Mouse (Mus musculus): Measurements from ENCODE around the gene Sec14l3.
"Not testable (repeated sequence)": the region's sequence is repeated elsewhere in the genome, so short reads cannot be mapped to it uniquely, and the experiment has no call there.

Sec14l3 gene

DNA sequence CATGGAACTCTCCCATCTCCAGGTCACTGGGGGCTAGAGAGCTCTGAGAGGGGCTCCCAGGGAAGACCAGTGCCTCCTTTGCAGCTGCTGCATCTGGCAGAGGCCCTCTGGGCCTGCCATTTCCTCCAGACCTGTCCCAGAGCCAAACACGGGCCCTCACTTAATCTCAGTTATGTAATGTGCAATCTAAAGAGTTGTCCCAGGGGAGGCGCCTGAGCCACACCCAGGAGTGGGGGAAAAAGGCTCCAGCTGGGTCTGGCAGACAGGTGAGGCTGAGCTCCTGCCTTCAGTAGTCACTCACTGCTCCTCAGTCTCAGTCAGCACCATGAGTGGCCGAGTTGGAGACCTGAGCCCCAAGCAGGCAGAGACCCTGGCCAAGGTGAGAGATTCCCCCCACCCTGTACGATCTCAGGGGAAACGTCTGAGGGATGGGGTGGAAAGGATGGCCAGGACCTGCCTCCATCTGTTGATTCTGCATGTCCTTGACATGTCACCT, at the start of gene Sec14l3:
Sec14l3 (plus strand) TSS at position 215 of the 496 bp plus-strand sequence.
- no peak for DNase-seq (ENCODE audit: low read depth, low spot score)

DNA sequence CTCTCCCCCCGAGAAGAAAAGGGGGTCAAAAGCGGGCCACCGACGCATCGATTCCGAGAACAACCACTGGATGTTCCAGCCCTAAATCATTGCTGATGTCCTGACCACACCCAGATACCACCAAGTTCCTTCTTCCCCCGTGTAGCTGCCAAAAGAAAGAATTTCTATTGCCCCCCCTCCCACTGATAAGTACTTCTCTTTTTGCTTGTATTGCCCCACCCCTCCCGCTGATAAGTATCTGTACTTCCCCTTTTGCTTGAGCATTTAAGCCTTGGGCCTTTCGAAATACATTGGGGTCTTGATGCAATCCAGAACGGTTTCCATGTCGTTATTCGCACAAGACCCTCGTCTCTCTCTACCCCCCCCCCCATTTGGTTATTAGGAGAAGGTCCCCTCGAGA, 48.8 kb upstream of the Sec14l3 start:
- not testable (repeated sequence) for DNase-seq (ENCODE audit: low read depth, low spot score)

DNA sequence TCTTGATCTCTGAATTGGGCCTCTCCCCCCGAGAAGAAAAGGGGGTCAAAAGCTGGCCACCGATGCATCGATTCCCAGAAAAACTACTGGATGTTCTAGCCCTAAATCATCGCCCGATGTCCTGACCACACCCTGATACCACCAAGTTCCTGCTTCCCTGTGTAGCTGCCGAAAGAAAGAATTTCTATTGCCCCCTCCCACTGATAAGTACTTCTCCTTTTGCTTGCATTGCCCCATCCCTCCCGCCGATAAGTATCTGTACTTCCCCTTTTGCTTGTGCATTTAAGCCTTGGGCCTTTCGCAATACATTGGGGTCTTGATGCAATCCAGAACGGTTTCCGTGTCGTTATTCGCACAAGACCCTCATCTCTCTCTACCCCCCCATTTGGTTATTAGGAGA, 42.5 kb upstream of the Sec14l3 start:
- DNase-seq (ENCODE audit: low read depth, low spot score) = not testable (repeated sequence)

DNA sequence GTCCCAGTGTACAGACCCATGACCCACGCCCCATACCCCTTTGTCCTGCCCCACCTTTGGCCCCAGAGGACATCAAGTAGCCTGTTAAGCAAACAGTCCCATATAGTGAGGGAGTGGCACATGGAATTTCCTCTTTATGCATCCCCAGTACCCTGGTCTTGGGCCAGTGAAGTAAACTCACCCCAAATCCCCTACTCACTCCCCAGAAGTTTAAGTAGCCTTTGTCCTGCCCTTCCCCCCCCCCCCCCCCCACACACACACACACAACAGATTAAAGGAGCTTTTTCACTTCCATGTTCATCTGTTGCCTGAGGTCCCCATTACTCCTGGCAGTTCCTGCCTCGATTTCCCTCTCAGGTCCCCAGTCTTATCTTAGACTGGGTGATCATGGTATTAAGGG, 41.3 kb upstream of the Sec14l3 start:
- no peak for DNase-seq (ENCODE audit: low read depth, low spot score)

DNA sequence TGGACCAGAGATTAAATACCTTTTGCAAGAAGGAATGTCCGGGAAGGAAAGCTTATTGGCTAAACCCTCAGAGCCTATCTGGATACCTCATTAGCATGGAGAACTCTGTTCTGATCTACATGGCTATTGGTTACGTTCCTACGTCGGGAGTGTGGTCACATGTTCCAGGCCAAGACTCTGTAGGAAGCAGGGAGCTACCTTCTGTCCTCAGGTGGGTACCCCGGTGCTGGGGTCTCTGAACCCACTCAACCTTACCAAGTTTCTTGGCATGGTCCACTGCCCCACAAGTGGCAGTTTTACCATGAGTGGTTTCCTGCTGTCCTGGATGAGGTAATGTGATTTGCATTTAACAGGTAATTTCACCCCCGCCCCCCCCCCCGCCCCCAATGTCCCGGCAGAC, 37.6 kb upstream of the Sec14l3 start:
- no peak for DNase-seq (ENCODE audit: low read depth, low spot score)

DNA sequence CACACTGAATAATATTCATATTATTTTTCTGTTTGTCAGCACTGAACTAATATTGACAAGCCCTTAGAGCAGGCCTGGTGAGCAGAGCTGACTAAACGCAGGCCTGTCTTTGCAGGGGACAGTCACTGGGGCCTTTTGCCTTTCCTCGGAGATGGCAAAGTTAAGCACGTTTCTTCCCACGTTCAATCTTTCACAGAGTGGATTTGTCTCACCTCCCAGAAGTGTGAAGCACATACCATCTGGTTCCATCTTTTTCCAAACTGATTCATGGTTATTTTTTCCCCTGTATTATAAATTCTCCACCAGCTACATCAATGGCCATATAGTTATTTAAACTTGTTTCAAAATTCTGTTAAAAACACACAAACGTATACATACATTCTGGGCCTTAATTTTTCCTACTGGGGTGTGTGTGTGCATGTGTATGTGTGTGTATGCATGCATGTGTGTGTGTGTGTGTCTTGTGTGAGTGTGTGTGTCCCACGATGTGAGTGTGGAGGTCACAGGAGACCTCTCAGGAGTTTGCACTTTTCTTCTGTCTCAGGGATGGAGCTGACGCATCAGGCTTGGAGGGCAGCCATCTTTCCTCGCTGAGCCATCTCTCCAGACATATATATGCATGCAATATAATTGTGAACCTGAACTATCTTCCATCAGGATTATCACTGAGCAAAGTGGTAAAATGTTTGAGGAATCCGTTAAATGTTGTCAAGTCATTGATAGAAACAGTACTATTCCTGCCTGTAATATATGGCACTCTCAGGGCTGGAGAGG, 36.9 kb upstream of the Sec14l3 start:
- DNase-seq (ENCODE audit: low read depth, low spot score) = no peak

DNA sequence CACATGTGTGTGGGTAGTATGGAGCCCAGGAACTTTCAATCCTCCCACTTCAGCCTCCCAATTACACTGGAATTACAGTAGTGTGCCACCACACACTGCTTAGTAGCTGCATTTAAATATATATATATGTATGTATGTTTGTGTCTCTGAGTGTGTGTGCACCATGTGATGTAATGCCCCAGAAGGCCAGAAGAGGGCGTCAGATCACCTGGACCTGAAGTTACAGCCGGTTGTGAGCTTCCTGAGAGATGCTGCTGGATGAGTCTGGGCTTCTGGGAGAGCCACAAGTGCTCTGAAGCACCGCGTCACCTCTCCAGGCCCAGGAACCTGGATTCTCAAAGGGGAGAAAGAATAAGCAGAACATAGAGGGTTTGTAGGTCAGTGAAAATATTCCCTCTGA, 35.3 kb upstream of the Sec14l3 start:
- no peak for DNase-seq (ENCODE audit: low read depth, low spot score)

DNA sequence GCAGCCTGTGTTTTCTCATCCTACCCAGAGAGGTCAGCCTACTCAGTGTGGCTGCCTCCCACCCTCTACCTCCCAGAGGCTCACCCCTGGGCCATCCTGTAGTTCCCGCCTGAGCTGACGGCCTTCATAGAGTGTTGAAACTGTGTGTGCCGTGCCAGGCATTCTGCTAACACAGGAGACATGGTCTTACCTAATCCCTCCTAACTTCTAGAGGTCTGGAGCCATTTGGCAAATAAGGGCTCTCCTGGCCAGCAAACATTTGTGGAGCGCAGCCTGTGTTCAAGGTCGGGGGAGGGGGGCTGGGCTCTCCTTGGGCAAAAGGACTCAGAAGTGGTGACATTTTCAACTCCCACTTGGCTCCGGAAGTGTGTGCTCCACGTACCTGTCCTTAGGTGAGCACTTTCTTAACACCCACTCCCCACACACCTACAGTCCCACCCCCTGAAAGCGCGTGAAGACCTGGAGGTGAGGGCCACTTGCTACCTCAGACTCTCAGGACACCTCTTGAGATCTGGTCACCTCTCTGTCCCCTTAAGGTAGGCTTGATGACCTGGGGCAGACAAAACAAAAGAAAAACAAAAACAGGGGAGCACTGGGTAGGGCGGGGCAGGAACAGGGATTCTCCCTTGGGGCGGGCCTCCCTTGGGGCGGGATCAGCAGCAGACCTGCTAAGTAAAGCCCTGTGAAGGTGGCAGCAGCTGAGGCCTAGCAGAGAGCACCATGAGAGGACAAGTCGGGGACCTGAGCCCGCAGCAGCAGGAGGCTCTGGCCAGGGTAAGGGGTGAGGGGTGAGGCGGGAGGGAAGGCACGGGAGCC, 33.3 kb upstream of the Sec14l3 start, which contains the start of gene Sec14l4:
Sec14l4 (plus strand) TSS at position 337 of the 816 bp plus-strand sequence.
- DNase-seq (ENCODE audit: low read depth, low spot score) = no peak

DNA sequence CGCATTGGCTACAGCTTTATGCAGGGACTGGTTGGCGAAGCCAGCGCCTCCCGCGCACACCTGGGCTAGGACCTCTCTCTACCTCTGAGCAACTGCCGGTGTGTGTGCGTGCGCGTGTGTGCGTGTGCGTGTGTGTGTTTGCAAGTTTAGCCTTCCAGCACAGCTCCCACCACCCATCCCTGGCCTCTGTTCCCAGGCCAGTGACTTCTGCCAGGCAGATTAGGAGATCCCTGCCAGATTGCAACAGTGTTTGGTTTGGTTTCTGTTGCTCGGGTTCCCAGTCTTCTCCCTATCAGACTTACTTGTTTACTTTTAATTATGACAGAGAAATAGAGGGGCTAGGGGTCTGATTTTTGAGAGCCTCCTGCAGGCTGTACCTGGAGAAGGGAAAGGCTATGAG, 32.7 kb upstream of the Sec14l3 start:
- DNase-seq (ENCODE audit: low read depth, low spot score) = no peak

DNA sequence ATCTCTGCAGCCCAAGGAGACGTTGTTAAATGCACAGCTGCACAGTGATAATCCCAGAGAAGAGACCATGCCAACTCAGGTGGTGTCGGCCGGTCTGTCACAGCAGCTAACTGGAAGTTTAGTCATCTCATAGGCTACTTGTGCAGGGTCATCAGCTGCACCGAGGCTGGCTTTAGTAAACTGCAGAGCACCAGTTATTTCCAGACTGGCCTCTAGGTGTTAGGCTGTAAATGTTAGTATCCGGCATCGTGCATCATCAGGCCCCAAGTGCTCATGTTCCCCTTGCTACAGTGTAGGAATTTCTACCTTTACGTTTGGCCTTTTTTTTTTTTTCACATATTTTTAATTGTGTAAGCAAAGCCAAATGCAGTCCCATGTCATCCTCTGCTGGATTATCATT, 31.2 kb upstream of the Sec14l3 start:
- DNase-seq (ENCODE audit: low read depth, low spot score) = no peak

DNA sequence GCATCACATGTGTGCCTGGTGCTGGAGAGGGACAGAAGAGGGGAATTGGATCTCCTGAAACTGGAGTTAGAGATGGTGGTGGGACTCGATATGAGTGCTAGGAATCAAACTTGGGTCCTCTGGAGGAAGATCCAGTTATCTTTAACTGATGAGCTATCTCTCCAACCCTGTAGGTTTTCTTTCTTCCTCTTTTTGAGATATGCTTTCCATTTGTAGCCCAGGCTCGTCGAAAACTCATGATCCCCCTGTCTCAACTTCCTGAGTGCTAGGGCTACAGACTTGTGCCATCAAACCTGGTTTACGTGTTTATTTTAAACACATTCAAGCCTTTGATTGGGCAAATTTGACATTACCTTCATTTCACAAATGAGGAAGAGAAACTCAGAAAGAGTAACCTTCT, 30.5 kb upstream of the Sec14l3 start:
- no peak for DNase-seq (ENCODE audit: low read depth, low spot score)

DNA sequence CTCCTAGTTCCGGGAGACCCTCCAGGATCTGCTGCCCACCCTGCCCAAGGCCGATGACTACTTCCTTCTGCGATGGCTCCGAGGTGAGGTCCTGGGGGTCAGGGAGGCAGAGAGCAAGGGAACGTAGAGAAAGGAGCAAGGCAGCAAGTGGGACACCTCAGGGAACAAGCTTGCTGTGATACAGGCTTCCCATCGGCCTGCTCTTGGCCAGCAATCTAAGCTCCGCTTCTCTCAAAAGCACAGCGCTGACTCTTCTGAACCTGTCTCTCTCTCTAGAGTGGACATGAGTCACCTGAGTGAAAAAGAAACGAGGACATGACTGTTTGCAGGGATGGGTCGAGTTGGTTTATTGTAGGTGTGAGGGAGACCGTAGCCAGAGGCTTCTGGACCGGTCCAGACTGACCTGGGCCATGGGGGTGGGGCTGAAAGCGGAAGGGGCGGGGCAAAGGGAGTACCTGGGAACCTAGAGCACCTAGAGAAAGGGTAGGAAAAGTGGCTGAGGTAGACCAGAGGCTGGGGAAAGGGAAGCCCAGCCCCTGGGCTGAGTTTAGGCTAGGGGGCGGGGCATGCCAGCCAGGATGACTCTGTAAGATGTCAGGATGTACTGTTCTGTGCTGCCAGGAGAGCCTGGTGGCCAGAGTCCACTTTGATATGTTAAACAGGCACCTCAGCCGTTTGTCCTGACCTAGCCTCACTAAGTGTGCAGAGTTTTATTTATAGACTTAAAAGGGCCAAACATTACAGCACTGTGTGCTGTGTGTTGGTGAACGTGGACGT, 29.3 kb upstream of the Sec14l3 start:
- DNase-seq (ENCODE audit: low read depth, low spot score) = no peak

DNA sequence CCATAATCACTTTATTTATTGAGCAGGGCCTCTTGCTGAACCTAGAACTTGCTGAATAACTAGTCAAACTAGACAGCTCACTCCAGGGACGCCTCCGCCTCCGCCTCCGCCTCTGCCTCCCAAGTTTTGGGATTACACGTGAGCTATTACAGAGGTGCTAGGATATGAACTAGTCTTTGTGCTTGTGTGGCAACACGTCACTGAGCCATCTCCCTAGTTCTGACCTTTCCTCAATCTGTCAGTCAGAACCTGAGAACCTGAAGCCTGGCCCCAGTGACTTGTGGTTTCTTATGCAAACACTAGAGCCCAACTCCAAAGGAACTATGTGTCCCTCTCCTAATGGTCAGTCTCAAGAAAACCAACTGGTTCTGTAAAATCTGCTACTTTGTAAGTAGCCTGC, 28.7 kb upstream of the Sec14l3 start:
- no peak for DNase-seq (ENCODE audit: low read depth, low spot score)

DNA sequence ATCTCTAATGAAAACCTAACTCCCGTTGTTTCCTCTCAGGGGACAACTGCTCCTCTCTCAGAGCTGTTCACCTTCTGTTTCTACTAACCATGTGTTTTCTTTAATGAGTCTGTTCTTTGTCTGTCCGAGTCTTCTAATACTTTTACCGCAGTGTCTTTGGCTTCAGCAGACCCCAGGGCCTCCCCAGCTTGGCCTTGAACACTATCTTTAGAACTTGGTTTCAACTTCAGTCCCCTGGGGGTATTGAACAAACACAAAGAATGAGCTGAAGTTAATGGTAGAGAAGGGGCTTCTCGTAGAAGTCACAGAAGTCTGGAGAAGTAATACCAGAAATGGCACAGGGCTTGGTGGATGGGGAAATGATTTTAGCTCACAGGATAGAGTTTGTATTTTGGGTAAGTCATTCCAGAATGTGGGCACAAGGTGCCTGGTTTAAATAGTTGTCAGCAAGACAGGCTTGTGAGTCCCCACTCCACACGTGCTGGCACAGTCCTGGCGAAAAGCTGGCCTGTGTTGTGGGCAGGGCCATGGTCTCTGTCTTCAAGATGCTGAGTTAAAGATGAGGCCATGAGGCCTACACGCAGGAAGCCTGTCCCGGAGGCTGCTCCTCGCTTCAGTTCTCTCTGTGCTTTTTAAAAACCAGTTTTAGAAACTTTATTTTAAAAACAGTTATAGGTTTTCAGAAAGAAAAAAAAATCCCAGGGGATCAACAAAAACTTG, 28.1 kb upstream of the Sec14l3 start:
- no peak for DNase-seq (ENCODE audit: low read depth, low spot score)

DNA sequence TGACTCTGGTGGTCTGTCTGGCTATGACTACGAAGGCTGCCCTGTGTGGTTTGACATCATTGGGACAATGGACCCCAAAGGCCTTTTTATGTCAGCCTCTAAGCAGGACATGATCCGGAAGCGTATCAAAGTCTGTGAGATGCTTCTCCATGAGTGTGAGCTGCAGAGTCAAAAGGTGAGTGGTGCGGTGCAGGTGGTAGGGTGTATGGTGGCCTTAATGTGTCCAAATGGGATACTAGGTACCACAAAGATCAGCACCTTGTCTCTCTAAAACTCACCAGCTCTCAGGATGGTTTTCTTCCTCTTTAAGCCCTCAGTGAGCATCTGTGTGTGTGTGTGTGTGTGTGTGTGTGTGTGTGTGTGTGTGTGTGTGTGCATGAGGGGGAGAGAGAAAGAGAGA, 24.7 kb upstream of the Sec14l3 start:
- DNase-seq (ENCODE audit: low read depth, low spot score) = no peak

DNA sequence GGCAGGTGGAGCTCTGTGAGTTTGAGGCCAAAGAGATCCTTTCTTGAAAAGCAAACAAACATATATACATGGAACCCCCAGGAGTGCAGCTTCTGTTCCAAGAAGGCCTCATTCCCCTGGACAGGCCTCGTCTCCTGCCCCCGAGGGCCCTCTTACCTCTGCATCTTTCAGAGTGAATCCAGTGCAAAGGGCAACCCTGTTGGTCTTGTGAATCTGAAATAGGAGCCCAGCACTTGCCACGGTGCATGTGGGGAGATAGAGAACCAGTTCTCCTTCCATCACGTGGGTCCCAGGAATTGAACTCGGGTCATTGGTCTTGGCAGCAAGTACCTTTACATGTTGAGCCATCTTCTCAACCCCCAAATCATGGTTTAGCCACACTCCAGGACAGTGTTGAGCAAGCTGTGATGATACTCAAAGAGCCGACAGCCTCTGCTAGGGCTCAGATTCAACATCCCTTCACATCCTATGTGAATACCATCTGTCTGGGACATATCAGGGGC, 23.5 kb upstream of the Sec14l3 start:
- no peak for DNase-seq (ENCODE audit: low read depth, low spot score)

DNA sequence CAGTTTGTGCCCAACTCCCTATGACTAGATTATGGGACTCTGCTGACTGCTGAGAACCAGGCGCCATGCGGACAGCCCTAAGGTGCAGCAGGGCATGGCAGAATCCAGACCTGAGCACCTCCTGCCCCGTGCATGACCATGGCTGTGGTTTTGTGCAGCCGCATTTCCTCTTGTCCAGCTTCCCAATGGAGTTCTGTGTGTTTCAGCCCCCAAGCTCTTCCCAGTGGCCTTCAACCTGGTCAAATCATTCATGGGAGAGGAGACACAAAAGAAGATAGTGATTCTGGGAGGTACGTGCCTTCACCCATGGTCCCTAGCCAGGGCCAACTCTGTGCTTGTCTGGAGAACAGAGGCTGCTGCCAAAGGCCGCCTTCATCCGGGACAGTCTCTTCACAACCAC, 21.6 kb upstream of the Sec14l3 start:
- no peak for DNase-seq (ENCODE audit: low read depth, low spot score)

DNA sequence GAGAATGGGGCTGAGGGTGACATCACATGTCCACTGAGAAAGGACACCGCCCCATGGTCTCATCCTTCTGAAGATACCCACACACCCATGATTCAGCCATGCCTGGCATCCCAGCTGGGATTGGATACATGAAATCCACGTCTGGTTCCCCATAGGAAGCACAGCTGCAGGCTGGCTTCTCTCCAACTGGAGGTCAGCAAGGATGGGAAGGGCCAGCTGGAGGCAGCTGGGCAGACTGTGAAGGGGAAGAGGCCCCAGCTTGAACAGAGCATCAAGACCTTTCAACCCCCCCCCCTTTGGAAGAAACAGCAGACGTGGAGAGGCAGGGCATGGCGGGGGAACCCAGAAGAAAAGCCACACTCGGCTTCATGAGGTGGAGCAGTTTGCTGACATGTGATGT, 18.1 kb upstream of the Sec14l3 start:
- DNase-seq (ENCODE audit: low read depth, low spot score) = no peak

DNA sequence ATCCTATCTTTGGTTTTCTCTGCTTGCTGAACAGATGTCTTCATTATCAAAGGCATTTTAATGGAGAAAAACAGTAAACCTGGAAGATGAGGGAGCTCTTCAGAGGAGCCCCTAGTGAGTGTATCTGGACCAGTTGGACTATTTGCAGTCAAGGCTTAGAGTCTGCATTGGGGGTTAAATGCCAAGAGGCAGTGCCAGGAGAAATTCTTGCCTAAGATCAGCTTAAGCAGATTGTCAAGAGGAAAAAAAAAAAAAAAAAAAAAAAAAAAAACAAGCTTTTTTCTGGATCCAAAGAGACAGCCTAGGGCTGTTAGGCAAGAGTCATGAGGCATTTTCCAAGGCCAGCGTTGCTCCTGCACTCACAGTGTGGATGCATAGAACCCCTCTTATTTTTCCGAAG, 16.9 kb upstream of the Sec14l3 start:
- DNase-seq (ENCODE audit: low read depth, low spot score) = no peak

DNA sequence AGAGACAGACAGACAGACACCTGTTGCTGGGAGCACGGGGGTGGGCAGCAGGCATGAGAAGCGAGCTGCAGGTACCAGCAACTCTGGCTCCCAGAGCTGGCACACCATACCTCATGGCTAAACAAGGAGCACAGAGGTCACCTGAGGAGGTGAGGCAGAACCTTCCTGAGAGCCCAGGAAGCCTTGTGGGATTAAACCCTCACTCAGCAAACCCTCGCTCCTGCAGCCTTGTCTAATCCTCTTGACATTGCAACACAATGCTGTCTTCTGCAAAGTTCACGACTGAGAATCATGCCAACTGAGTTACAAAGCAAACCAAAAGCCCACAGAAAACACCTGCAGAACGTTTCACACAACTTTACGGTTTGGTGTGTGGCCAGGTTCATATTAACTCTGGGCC, 16.2 kb upstream of the Sec14l3 start:
- no peak for DNase-seq (ENCODE audit: low read depth, low spot score)

DNA sequence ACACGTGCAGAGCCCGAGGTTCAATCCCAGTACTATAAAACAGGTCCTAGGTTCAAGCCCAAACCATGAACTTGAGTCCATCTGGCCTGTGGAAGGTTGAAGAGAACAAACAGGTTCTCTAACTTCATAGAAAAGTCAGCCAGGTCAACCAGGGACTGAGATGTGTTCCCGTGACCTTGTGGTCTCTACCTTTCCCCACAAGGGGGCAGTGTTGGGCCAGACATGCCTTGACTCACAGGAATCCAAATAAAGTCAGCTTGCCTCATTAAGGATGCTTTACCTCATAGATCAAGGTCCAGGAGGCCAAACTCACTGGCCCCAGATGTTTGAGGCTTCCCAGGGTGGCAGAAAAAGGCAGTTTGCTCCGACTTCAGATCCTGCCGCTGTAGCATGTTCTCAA, 11.1 kb upstream of the Sec14l3 start:
- DNase-seq (ENCODE audit: low read depth, low spot score) = peak; percentile 65
